Mouse (Mus musculus): Measurements from ENCODE around the gene Bod1l. TPM values are rescaled to one million over a fixed set of nuclear protein-coding genes. Genes with fewer than 3 reads are reported as not detected.

Gene Bod1l
- polyA plus RNA-seq, 1 experiment from 2014 or later, result 12.3 TPM

DNA sequence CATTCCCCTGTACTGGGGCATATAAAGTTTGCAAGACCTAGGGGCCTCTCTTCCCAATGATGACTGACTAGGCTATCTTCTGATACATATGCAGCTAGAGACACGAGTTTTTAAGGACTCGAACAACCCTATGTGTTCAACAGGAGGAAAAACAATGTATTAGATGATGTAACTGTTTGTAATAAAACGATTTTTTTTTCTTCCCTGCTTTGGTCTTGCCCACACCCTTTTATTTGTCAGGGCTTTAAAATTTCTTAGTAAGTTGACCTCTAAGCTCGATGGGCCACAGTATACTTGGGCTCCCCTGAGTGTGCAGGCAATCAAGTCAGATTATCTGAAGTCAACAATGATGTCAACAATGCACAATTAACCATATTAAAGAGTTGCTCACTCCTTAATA, 87.7 kb downstream of the Bod1l start:
- no peak overlapping the region for H3K4me2 ChIP-seq
- H3K9ac ChIP-seq, result no peak overlapping the region
- H3K27ac ChIP-seq, result no peak overlapping the region
- H3K4me3 ChIP-seq (replicated peaks), result no peak overlapping the region
- H3K9me3 ChIP-seq (replicated peaks), result no peaks in the 10 kb centered on the region
- no peak for ATAC-seq (ENCODE audit: low read depth)
- no peaks in the 10 kb centered on the region for H3K36me3 ChIP-seq
- 6% methylated on average over 4 of the region's 4 CpGs for WGBS (ENCODE audit: insufficient replicate concordance)
- DNase-seq, result no peak
- H3K27me3 ChIP-seq, result peaks cover 97% of the 10 kb centered on the region
- H3K4me1 ChIP-seq (replicated peaks), result no peaks in the 10 kb centered on the region

DNA sequence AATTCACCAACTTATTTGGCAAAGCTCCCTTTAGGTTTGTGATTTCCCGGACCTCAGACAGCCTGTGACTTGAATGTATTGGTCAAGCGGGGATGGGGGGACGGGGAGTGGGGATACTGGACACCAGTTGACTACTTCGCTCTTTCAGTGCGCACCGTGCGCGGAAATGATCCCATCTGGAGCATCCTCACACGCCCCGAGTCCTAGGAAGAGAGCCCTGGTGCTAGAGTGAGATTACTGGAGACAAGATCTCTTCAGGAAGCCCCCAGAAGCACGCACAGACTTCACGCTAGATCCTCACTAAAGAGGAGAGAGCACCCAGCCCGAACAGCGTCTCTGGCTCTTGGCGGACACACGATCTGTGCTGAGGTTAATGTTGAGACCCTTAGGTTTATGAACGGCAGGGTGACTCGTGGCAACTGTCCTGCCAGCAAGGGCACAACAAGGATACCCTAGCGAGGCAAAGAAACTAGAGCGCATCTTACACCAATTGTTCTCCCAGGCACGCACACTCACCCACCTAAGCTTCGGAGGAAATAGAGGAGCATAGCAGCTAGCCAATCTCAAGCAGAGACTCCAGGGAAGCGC, 88.6 kb downstream of the Bod1l start:
- ATAC-seq (ENCODE audit: low read depth), result no peak
- peaks cover 98% of the 10 kb centered on the region for H3K27me3 ChIP-seq
- no peaks in the 10 kb centered on the region for H3K9me3 ChIP-seq (replicated peaks)
- WGBS (ENCODE audit: insufficient replicate concordance), result 2% methylated on average over 23 of the region's 23 CpGs
- DNase-seq, result no peak
- no peaks in the 10 kb centered on the region for H3K4me1 ChIP-seq (replicated peaks)
- H3K9ac ChIP-seq, result no peak overlapping the region
- H3K36me3 ChIP-seq, result no peaks in the 10 kb centered on the region
- no peak overlapping the region for H3K4me2 ChIP-seq
- no peak overlapping the region for H3K4me3 ChIP-seq (replicated peaks)
- H3K27ac ChIP-seq, result no peak overlapping the region

DNA sequence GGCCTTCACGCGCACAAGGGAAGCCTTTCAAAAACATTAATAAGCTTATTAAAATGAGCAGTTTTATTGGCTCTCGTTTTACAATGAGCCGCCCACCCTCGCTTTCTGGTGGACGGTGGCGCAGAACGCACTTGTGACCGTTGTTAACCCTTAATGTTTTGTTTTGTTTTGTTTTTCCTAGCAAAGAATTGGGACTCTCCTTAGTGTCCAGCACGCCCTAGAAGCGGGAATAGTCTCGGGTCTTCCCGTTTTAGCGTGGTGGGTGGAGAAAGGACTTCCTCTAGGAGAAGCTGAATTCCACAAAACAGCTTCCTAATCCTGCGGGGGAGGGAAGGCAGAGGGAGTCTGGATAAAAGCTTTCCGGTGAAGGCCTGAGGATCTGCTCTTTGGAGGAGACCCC, 89.3 kb downstream of the Bod1l start:
- ATAC-seq (ENCODE audit: low read depth) (no peak), DNase-seq (no peak)
- Histone ChIP-seq H3K27ac (no peak overlapping the region), H3K4me1 (replicated peaks) (no peaks in the 10 kb centered on the region), H3K9ac (no peak overlapping the region), H3K4me3 (replicated peaks) (no peak overlapping the region), H3K9me3 (replicated peaks) (no peaks in the 10 kb centered on the region), H3K36me3 (no peaks in the 10 kb centered on the region), H3K27me3 (peaks cover 98% of the 10 kb centered on the region), H3K4me2 (no peak overlapping the region)
- WGBS (ENCODE audit: insufficient replicate concordance), result 1% methylated on average over 16 of the region's 16 CpGs

DNA sequence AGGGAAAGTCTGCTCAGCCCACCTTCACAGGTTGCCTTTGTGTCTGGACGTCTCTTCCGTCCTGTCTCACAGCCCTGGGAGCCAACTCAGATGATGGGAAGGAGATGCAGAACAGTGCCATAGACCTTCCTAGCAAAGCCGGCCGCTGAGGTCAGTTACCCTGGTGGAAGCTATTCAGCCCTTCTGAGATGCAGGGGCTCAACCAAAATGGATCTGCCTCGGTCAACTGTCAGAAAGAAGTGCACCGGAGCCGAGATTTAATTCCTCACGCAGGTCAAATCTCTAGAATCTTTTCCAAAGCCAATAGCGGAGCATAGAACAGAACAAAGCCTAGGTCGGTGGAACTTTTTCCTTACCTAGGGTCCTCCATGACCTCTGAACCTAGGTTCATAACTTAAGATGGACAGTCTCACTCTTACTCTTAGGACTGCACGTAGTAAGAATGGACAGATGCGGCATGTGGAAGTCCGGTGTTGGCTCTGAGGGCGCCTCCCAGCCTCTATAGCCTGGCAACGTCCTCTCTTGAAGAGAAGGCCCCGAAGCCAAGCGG, 89.8 kb downstream of the Bod1l start:
- H3K9me3 ChIP-seq (replicated peaks), result no peaks in the 10 kb centered on the region
- H3K27ac ChIP-seq, result no peak overlapping the region
- no peak overlapping the region for H3K4me3 ChIP-seq (replicated peaks)
- peaks cover 99% of the 10 kb centered on the region for H3K27me3 ChIP-seq
- WGBS (ENCODE audit: insufficient replicate concordance), result 2% methylated on average over 17 of the region's 17 CpGs
- DNase-seq, result no peak
- no peak overlapping the region for H3K4me2 ChIP-seq
- no peak overlapping the region for H3K9ac ChIP-seq
- no peaks in the 10 kb centered on the region for H3K36me3 ChIP-seq
- no peaks in the 10 kb centered on the region for H3K4me1 ChIP-seq (replicated peaks)
- no peak for ATAC-seq (ENCODE audit: low read depth)

DNA sequence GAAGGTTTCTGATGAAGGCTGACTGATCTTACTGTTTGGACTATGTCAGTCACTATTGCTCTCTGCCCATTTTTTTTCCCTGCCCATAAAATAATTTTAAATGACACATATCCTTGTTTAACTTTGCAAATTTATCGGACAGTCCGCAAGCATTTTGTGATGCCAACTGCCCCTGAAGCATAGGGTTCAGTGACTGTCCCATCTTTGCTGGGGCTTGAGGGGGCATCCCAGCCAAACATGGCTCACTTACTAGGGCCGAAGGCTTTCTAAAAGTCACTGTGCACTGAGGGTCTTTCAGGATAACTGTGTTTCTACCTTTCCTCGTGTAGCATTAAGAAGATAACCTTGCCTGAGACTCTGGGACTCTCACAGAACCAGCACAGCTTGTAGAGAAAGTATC, 91.4 kb downstream of the Bod1l start:
- Histone ChIP-seq H3K27me3 (peaks cover 98% of the 10 kb centered on the region), H3K36me3 (no peaks in the 10 kb centered on the region), H3K4me3 (replicated peaks) (no peak overlapping the region), H3K9ac (no peak overlapping the region), H3K27ac (no peak overlapping the region), H3K4me1 (replicated peaks) (no peaks in the 10 kb centered on the region), H3K9me3 (replicated peaks) (no peaks in the 10 kb centered on the region), H3K4me2 (no peak overlapping the region)
- DNase-seq, result no peak
- WGBS (ENCODE audit: insufficient replicate concordance), result 33% methylated on average over 4 of the region's 4 CpGs
- ATAC-seq (ENCODE audit: low read depth), result no peak

DNA sequence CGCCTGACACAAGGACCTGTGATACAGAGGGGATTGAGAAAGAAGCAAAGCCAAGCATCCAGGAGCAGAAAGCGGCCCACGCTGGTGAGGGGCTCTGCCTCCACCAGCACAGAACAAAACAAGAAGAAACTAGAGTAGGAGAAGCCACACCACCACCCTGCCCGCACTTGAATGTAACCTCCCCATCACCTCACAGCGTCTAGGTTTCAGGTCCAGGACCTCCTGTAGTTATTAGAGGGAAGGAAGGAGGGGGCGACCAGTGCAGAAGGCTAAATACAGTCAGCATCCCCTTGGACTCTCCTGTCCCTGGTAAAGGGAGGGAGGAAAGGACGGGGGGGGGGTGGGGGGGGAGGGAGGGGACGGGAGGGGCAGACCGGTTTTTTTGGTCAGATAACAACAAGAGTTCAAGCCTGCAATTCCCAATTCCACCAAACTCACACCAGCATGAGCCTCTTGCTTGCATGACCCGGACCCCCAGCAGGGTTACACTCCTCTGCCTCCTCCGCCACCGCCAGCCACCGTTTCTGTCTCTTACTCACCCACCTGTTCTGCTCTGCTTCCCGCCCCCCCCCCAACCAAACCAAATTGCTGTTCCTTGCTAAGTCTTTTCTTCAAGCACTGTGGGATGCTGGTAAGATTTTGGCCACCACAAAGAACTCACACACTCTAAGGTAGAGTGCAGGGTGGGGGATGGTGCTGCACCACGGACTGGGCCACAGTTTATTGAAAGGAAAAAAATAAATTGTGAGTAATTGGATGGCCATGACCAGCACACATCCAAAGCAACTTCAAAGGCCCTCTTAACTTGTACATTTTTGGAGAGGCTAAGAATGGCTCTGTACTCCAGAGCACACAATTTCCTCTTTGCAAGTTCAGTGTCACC, 99.0 kb downstream of the Bod1l start:
- Histone ChIP-seq H3K27me3 (peaks cover 62% of the 10 kb centered on the region), H3K4me2 (no peak overlapping the region), H3K4me1 (replicated peaks) (no peaks in the 10 kb centered on the region), H3K9ac (no peak overlapping the region), H3K27ac (no peak overlapping the region), H3K9me3 (replicated peaks) (no peaks in the 10 kb centered on the region), H3K36me3 (no peaks in the 10 kb centered on the region), H3K4me3 (replicated peaks) (no peak overlapping the region)
- WGBS (ENCODE audit: insufficient replicate concordance), result 6% methylated on average over 15 of the region's 15 CpGs
- no peak for ATAC-seq (ENCODE audit: low read depth)
- DNase-seq, result no peak

DNA sequence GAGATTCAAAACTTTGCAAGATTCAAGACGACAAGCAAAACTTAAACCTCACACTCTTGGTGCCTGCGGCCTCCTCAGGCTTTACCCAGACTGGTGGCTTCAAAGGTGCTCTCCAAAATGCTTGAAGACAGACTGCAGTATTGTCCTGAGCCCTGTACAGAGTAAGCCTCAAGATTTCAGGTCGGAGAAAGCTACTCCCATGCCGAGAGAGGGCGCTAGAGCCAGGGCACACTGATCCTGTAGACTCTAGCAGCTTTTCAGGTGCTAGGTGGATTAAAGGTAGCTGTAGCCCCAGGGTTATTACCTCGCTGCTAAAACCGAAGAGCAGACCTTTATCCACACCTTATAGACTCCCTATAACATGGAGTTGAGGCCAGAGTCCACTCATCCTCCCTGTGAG, 99.9 kb downstream of the Bod1l start:
- Histone ChIP-seq H3K9ac (no peak overlapping the region), H3K36me3 (no peaks in the 10 kb centered on the region), H3K4me2 (no peak overlapping the region), H3K27me3 (peaks cover 53% of the 10 kb centered on the region), H3K9me3 (replicated peaks) (no peaks in the 10 kb centered on the region), H3K4me1 (replicated peaks) (no peaks in the 10 kb centered on the region), H3K27ac (no peak overlapping the region), H3K4me3 (replicated peaks) (no peak overlapping the region)
- 6% methylated on average over 7 of the region's 7 CpGs for WGBS (ENCODE audit: insufficient replicate concordance)
- ATAC-seq (ENCODE audit: low read depth), result no peak
- no peak for DNase-seq

DNA sequence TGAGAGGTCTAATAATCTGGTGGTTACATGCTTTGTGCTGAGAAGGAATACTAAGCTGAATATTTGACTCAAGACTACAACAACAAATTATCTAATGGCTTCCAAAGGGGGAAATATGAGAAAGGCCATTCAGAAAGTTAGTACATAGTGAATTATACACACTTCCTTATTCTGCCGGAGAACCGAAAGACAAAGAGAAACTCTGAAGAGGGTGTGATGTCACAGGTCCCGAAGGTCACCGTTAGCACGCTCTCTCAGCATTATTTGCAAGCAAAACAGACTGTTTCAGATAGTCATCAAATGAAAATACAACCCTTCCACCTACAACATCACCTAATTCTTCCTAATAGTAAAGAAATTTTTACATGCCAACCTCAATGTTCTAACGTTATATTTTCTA, 105.3 kb downstream of the Bod1l start:
- H3K9ac ChIP-seq, result no peak overlapping the region
- DNase-seq, result no peak

More for the DNA sequence above, 105.3 kb downstream of the Bod1l start:
- H3K27me3 ChIP-seq, result peaks cover 6% of the 10 kb centered on the region; the same call in 1 of the 2 replicates
- no peaks in the 10 kb centered on the region for H3K9me3 ChIP-seq (replicated peaks)
- 36% methylated on average over 6 of the region's 6 CpGs for WGBS (ENCODE audit: insufficient replicate concordance)
- H3K4me2 ChIP-seq, result no peak overlapping the region
- no peaks in the 10 kb centered on the region for H3K4me1 ChIP-seq (replicated peaks)
- no peak for ATAC-seq (ENCODE audit: low read depth)
- H3K27ac ChIP-seq, result no peak overlapping the region
- no peak overlapping the region for H3K4me3 ChIP-seq (replicated peaks)
- no peaks in the 10 kb centered on the region for H3K36me3 ChIP-seq

Small RNA genes within 50 kb of the gene (microRNA-seq; reads per million reads assigned to microRNA genes)
- not detected for gene Mir6414

Other genes with a start within 250 kb of the Bod1l start
- gene Rab28, start 136.2 kb downstream of the Bod1l start, polyA plus RNA-seq (2015; fragmentation: Nextera tagmentation; extraction: Ambion mirVana), result 24.1 and 27.6 TPM in 2 replicates
- 0.10 TPM in 1 of 2 replicates, not detected in the other for gene Nkx3-2, start 79.8 kb downstream of the Bod1l start, polyA plus RNA-seq (2015; fragmentation: Nextera tagmentation; extraction: Ambion mirVana)
- gene Gm16223, start 223.6 kb upstream of the Bod1l start, polyA plus RNA-seq (2015; fragmentation: Nextera tagmentation; extraction: Ambion mirVana), result not detected in 2 replicates